Mouse (Mus musculus): ENCODE measurements around the gene Nit2. TPM values are rescaled to one million over a fixed set of nuclear protein-coding genes. Genes with fewer than 3 reads are reported as not detected.
A peak's percentile ranks its signal among the peaks of the same experiment; 100 is the strongest.

Nit2 gene
- total and polyA plus RNA-seq, 2 experiments from 2014 or later, result 19.7 to 55.4 TPM

DNA sequence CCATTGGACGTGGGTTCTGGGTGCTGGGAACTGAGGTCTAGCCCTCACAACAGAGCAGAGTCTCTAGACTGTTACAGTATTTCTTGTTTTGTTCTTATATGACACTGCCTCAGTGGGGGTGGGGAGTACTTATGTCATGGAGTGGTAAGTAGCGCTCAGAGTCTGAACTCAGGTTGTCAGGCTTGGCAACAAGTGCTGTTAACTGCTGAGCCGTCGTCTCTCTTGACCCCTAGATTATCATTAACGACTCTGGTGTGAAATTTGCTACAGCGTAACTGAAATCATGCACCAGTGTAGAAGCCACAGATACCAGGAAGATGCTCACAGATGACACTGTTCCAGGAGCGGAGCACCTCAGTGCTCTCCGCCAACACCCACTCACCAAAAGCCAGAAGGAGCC is 4.0 kb upstream of the Nit2 start:
- 94% methylated on average over 8 of the region's 8 CpGs for WGBS
- Histone ChIP-seq H3K27ac (ENCODE audit: low read depth, low read length) (no peak overlapping the region), H3K9ac (replicated peaks; ENCODE audit: low read length, poor library complexity, severe bottlenecking) (no peak overlapping the region), H3K4me1 (ENCODE audit: insufficient read depth, low read length) (0 out of 2 replicates have a peak, but pooled peaks cover 5% of the 10 kb centered on the region), H3K36me3 (ENCODE audit: insufficient read depth, low read length) (peaks cover 25% of the 10 kb centered on the region; the same call in 1 of the 2 replicates), H3K4me2 (ENCODE audit: low read depth, low read length, poor library complexity, severe bottlenecking) (no peak overlapping the region), H3K9me3 (ENCODE audit: low read length) (no peaks in the 10 kb centered on the region), H3K4me3 (ENCODE audit: low read depth, low read length) (no peak overlapping the region), H3K27me3 (ENCODE audit: insufficient read depth, low read length) (no peaks in the 10 kb centered on the region)
- ATAC-seq (ENCODE audit: low FRiP score) (no peak), DNase-seq (ENCODE audit: low spot score) (no peak)
- no peak for TF ChIP-seq CTCF (IDR thresholded peaks at IDR 0.05)

DNA sequence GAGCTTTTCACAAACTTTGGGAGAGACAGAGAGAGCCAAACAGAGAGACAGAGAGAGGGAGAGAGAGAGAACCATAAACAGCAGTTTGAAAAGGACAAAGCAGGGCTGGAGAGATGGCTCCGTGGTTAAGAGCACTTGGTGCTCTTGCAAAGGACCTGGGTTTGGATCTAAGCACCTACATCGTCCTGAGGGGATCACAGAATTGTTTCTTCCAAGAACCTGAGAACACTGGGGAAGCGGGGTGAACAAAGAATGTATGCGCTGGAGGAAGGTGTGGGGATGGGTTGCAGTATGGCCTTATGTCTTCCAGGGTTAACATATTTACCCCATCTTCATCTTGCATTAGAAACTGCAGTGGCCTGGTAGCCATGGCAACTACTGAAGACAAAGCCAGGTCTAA is 1.1 kb upstream of the Nit2 start:
- 49% methylated on average over 4 of the region's 4 CpGs for WGBS
- TF ChIP-seq CTCF (IDR thresholded peaks at IDR 0.05), result no peak
- Histone ChIP-seq H3K27ac (ENCODE audit: low read depth, low read length) (no peak overlapping the region), H3K4me3 (ENCODE audit: low read depth, low read length) (no peak overlapping the region), H3K36me3 (ENCODE audit: insufficient read depth, low read length) (peaks cover 23% of the 10 kb centered on the region; the same call in 1 of the 2 replicates), H3K9ac (replicated peaks; ENCODE audit: low read length, poor library complexity, severe bottlenecking) (no peak overlapping the region), H3K27me3 (ENCODE audit: insufficient read depth, low read length) (no peaks in the 10 kb centered on the region), H3K9me3 (ENCODE audit: low read length) (no peaks in the 10 kb centered on the region), H3K4me2 (ENCODE audit: low read depth, low read length, poor library complexity, severe bottlenecking) (no peak overlapping the region), H3K4me1 (ENCODE audit: insufficient read depth, low read length) (0 out of 2 replicates have a peak, but pooled peaks cover 5% of the 10 kb centered on the region)
- ATAC-seq (ENCODE audit: low FRiP score) (no peak), DNase-seq (ENCODE audit: low spot score) (no peak)

DNA sequence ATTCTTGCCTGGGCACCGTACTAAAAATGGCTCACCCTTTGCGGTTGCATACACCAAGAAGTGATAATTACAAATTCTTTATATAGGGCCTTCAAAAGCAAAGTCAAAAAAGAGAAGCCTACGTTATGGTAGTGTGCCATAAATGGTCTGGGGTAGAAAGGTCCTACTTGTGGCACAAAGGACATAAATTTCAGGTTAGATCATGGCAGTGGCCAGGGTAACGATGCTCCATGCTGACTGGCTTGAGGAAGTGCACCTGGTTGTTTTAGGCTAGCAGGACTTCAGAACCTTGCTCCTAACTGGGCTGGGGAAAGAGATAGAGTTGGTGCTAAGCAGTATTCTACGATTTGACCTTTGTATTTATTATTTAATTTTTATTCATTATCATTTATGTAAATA is 372 bp upstream of the Nit2 start:
- Histone ChIP-seq H3K4me1 (ENCODE audit: insufficient read depth, low read length) (0 out of 2 replicates have a peak, but pooled peaks cover 5% of the 10 kb centered on the region), H3K27me3 (ENCODE audit: insufficient read depth, low read length) (no peaks in the 10 kb centered on the region), H3K9me3 (ENCODE audit: low read length) (no peaks in the 10 kb centered on the region), H3K9ac (replicated peaks; ENCODE audit: low read length, poor library complexity, severe bottlenecking) (peak overlapping the region; percentile 73), H3K4me2 (ENCODE audit: low read depth, low read length, poor library complexity, severe bottlenecking) (peak overlapping the region; percentile 80), H3K4me3 (ENCODE audit: low read depth, low read length) (peak overlapping the region; percentile 63), H3K36me3 (ENCODE audit: insufficient read depth, low read length) (peaks cover 23% of the 10 kb centered on the region; the same call in 1 of the 2 replicates), H3K27ac (ENCODE audit: low read depth, low read length) (peak overlapping the region; percentile 73)
- WGBS, result 27% methylated on average over 5 of the region's 5 CpGs
- TF ChIP-seq CTCF (IDR thresholded peaks at IDR 0.05), result no peak
- DNase-seq (ENCODE audit: low spot score) (no peak), ATAC-seq (ENCODE audit: low FRiP score) (peak; percentile 47)

DNA sequence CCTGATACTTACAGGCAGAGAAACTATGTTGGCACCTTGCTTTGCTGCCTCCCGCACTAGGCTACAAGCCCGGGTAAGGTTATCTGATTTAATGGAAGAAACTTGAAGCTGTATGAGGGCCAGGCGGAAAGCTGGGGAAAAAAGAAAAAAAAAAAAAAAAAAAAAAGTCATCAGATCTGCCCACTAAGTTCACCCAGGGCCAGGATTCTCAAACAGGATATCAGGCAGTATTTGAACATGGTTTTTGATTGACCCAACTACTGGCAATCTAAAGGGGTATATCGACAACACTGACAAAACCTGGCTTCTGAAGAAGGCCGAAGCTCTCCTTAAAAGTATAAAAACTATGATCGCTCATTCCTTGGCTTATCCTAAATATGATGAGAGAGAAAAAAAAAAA is 1.1 kb downstream of the Nit2 start:
- 0 out of 2 replicates have a peak overlapping the region, but pooled peaks have one; percentile 73 for H3K27ac ChIP-seq (ENCODE audit: low read depth, low read length)
- WGBS, result 90% methylated on average over 6 of the region's 6 CpGs
- TF ChIP-seq CTCF (IDR thresholded peaks at IDR 0.05), result no peak
- no peaks in the 10 kb centered on the region for H3K9me3 ChIP-seq (ENCODE audit: low read length)
- H3K27me3 ChIP-seq (ENCODE audit: insufficient read depth, low read length), result no peaks in the 10 kb centered on the region
- DNase-seq (ENCODE audit: low spot score) (no peak), ATAC-seq (ENCODE audit: low FRiP score) (no peak)
- H3K4me2 ChIP-seq (ENCODE audit: low read depth, low read length, poor library complexity, severe bottlenecking), result peak overlapping the region; percentile 80
- H3K36me3 ChIP-seq (ENCODE audit: insufficient read depth, low read length), result peaks cover 17% of the 10 kb centered on the region; the same call in 1 of the 2 replicates
- H3K9ac ChIP-seq (replicated peaks; ENCODE audit: low read length, poor library complexity, severe bottlenecking), result no peak overlapping the region
- H3K4me1 ChIP-seq (ENCODE audit: insufficient read depth, low read length), result 0 out of 2 replicates have a peak, but pooled peaks cover 5% of the 10 kb centered on the region
- peak overlapping the region; percentile 63; the same call in 1 of the 2 replicates for H3K4me3 ChIP-seq (ENCODE audit: low read depth, low read length)

DNA sequence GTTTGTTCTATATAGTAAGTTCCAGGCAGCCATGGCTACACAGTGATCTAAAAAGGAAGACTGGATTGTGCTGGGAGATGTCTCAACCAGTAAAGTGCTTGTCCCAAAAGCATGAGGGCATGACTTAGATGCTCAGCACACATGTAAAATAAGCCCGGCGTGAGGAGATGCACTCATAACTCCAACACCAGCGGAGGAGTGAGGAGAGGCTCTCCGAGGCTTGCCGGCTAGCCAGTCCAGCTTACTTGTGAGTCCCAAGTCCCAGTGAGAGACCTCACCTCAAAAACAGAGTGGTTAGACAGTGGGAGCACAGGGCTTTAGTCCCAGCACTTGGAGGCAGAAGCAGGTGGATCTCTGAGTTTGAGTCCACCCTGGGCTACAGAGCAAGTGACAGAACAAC is 2.0 kb downstream of the Nit2 start:
- Histone ChIP-seq H3K9me3 (ENCODE audit: low read length) (no peaks in the 10 kb centered on the region), H3K27me3 (ENCODE audit: insufficient read depth, low read length) (no peaks in the 10 kb centered on the region), H3K27ac (ENCODE audit: low read depth, low read length) (no peak overlapping the region), H3K4me3 (ENCODE audit: low read depth, low read length) (no peak overlapping the region), H3K36me3 (ENCODE audit: insufficient read depth, low read length) (peaks cover 10% of the 10 kb centered on the region; the same call in 1 of the 2 replicates), H3K9ac (replicated peaks; ENCODE audit: low read length, poor library complexity, severe bottlenecking) (no peak overlapping the region), H3K4me1 (ENCODE audit: insufficient read depth, low read length) (0 out of 2 replicates have a peak, but pooled peaks cover 5% of the 10 kb centered on the region), H3K4me2 (ENCODE audit: low read depth, low read length, poor library complexity, severe bottlenecking) (no peak overlapping the region)
- TF ChIP-seq CTCF (IDR thresholded peaks at IDR 0.05), result no peak
- DNase-seq (ENCODE audit: low spot score) (no peak), ATAC-seq (ENCODE audit: low FRiP score) (no peak)
- WGBS, result 99% methylated on average over 5 of the region's 5 CpGs

DNA sequence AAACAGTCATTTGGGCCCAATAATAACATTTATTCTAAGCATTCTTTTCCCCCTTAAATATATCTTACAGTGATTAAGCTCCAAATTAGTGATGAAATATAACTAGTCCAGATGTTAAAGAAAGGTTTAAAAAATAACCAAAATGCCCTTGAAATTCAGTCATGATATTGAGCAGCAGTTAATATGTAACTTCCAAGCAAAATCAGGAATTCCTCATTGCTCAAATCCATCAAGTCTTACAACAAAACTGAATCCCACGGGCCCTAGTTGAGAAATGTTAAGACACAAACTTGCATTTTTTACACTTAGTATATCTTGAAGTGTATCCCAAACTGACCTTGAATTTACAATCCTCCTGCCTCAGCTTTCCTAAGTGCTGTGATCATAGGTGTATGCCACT is 3.4 kb downstream of the Nit2 start:
- no peak overlapping the region for H3K4me3 ChIP-seq (ENCODE audit: low read depth, low read length)
- no peaks in the 10 kb centered on the region for H3K9me3 ChIP-seq (ENCODE audit: low read length)
- H3K27ac ChIP-seq (ENCODE audit: low read depth, low read length), result no peak overlapping the region
- 92% methylated on average over 1 of the region's 1 CpGs for WGBS
- 0 out of 2 replicates have a peak, but pooled peaks cover 5% of the 10 kb centered on the region for H3K4me1 ChIP-seq (ENCODE audit: insufficient read depth, low read length)
- TF ChIP-seq CTCF (IDR thresholded peaks at IDR 0.05), result no peak
- H3K36me3 ChIP-seq (ENCODE audit: insufficient read depth, low read length), result peaks cover 6% of the 10 kb centered on the region; the same call in 1 of the 2 replicates
- no peak for DNase-seq (ENCODE audit: low spot score)
- ATAC-seq (ENCODE audit: low FRiP score), result no peak
- H3K4me2 ChIP-seq (ENCODE audit: low read depth, low read length, poor library complexity, severe bottlenecking), result no peak overlapping the region
- no peaks in the 10 kb centered on the region for H3K27me3 ChIP-seq (ENCODE audit: insufficient read depth, low read length)
- H3K9ac ChIP-seq (replicated peaks; ENCODE audit: low read length, poor library complexity, severe bottlenecking), result no peak overlapping the region
